ENCODE assay signal across 8 mouse cellular contexts in genomic region chr15:98608784-98609250, GRCm38 (mm10). TPM values are rescaled to one million over a fixed set of nuclear protein-coding genes. Genes with fewer than 3 reads are reported as not detected.
A peak's percentile ranks its signal among the peaks of the same experiment; 100 is the strongest.
DNase-seq lines count a peak whose midpoint lies in the region; ATAC-seq lines count a peak whose summit lies in the region.

No protein-coding gene starts in this region.

- peak; percentile 54 for ATAC-seq in forebrain, embryonic 14.5 days
- peak; percentile 44 for ATAC-seq in kidney, embryonic 15.5 days (replicated peaks; ENCODE audit: low FRiP score)
- ATAC-seq in megakaryocyte progenitor cell, adult 5-6 weeks (replicated peaks; ENCODE audit: poor library complexity): peak; percentile 11; the same call in 1 of the 2 replicates

- H3K9ac ChIP-seq in forebrain, embryonic 14.5 days (ENCODE audit: low read length): peak overlapping the region; percentile 86
- H3K9ac ChIP-seq in kidney, embryonic 15.5 days: peak overlapping the region; percentile 90

- peaks cover 10% of the 10 kb centered on the region for H3K36me3 ChIP-seq in forebrain, embryonic 14.5 days (ENCODE audit: control insufficient read depth, insufficient read depth, low read length)
- peaks cover 21% of the 10 kb centered on the region for H3K36me3 ChIP-seq in kidney, embryonic 15.5 days

- intact Hi-C loops in left cerebral cortex, postnatal 25 days (cut with DNase I): no loop called here

- DNase-seq in gastrocnemius, postnatal 10 days: peak; percentile 45
- no peak for DNase-seq in gastrocnemius, adult 8-10 months (ENCODE audit: low spot score in 2 of 2)
- DNase-seq in MN1 (ENCODE audit: low spot score): peak; percentile 59
- DNase-seq in forebrain, embryonic 14.5 days (ENCODE audit: low spot score): peak; percentile 30
- DNase-seq in thymus, postnatal 14 days: peak; percentile 66
- DNase-seq in left cerebral cortex, postnatal 25 days (ENCODE audit: low spot score in 2 of 2): no peak

- H3K4me1 ChIP-seq in forebrain, embryonic 14.5 days (ENCODE audit: control insufficient read depth, insufficient read depth, low read length): peaks cover 14% of the 10 kb centered on the region
- H3K4me1 ChIP-seq in kidney, embryonic 15.5 days: peaks cover 59% of the 10 kb centered on the region

- H3K4me3 ChIP-seq in forebrain, embryonic 14.5 days (ENCODE audit: low read depth, low read length): peak overlapping the region; percentile 75
- H3K4me3 ChIP-seq in kidney, embryonic 15.5 days (replicated peaks): peak overlapping the region; percentile 81

- peak overlapping the region; percentile 91 for H3K4me2 ChIP-seq in forebrain, embryonic 14.5 days (ENCODE audit: low read length)
- H3K4me2 ChIP-seq in kidney, embryonic 15.5 days: peak overlapping the region; percentile 93

- WGBS in forebrain, embryonic 14.5 days: 0% methylated on average over 7 of the region's 26 CpGs
- 0% methylated on average over 9 of the region's 26 CpGs for WGBS in kidney, embryonic 15.5 days

- H3K27me3 ChIP-seq in forebrain, embryonic 14.5 days (replicated peaks; ENCODE audit: control insufficient read depth, insufficient read depth, low read length): no peaks in the 10 kb centered on the region
- no peaks in the 10 kb centered on the region for H3K27me3 ChIP-seq in kidney, embryonic 15.5 days

- H3K27ac ChIP-seq in forebrain, embryonic 14.5 days (ENCODE audit: low read depth, low read length): peak overlapping the region; percentile 83
- peak overlapping the region; percentile 98 for H3K27ac ChIP-seq in kidney, embryonic 15.5 days

- H3K9me3 ChIP-seq in forebrain, embryonic 14.5 days (replicated peaks; ENCODE audit: control insufficient read depth, low read length): no peaks in the 10 kb centered on the region
- H3K9me3 ChIP-seq in kidney, embryonic 15.5 days (replicated peaks): no peaks in the 10 kb centered on the region

RNA-seq across cellular contexts. Expression of gene Adcy6, which starts 1.1 kb away (rescaled TPM):
- total RNA-seq in gastrocnemius, postnatal 10 days (2021): 10 to 100 TPM; 39.9 to 45.3 TPM
- total RNA-seq in gastrocnemius, adult 8-10 months (2022): 10 to 100 TPM; 13.4 to 21.4 (median 19.1) TPM
- polyA plus RNA-seq in forebrain, embryonic 14.5 days (2014; fragmentation: Nextera tagmentation; extraction: Ambion mirVana): 6.4 and 10.4 TPM in 2 replicates
- polyA plus RNA-seq in kidney, embryonic 15.5 days (2015; fragmentation: Nextera tagmentation; extraction: Ambion mirVana): 23.6 and 25.4 TPM in 2 replicates
- total RNA-seq in megakaryocyte progenitor cell, adult 5-6 weeks (2015): 2.2 and 3.1 TPM in 2 replicates
- total RNA-seq in megakaryocyte progenitor cell, adult 5-6 weeks (2017): 6.7 and 7.7 TPM in 2 replicates
- total RNA-seq in left cerebral cortex, postnatal 25 days (2021): 10 to 100 TPM; 51.7 to 53.7 TPM

RNA-seq across cellular contexts. Expression of gene Cacnb3, which starts 21.8 kb away (rescaled TPM):
- total RNA-seq in gastrocnemius, postnatal 10 days (2021): 10 to 100 TPM; 12.0 to 15.4 TPM
- 1 to 10 TPM in 2 of 4 experiments, under 1 TPM in 2; 0.78 to 1.1 (median 1.0) TPM for total RNA-seq in gastrocnemius, adult 8-10 months (2022)
- polyA plus RNA-seq in forebrain, embryonic 14.5 days (2014; fragmentation: Nextera tagmentation; extraction: Ambion mirVana): 75.9 and 95.4 TPM in 2 replicates
- polyA plus RNA-seq in kidney, embryonic 15.5 days (2015; fragmentation: Nextera tagmentation; extraction: Ambion mirVana): 29.8 and 36.6 TPM in 2 replicates
- not detected in 2 replicates for total RNA-seq in megakaryocyte progenitor cell, adult 5-6 weeks (2015)
- total RNA-seq in megakaryocyte progenitor cell, adult 5-6 weeks (2017): not detected in 2 replicates
- total RNA-seq in left cerebral cortex, postnatal 25 days (2021): 100 to 1,000 TPM; 277 to 286 TPM

RNA-seq across cellular contexts. Expression of gene 4930415O20Rik, which starts 38.0 kb away (rescaled TPM):
- total RNA-seq in gastrocnemius, postnatal 10 days (2021): not detected
- under 1 TPM in 1 of 4 experiments, not detected in 3; 0.63 TPM for total RNA-seq in gastrocnemius, adult 8-10 months (2022)
- polyA plus RNA-seq in forebrain, embryonic 14.5 days (2014; fragmentation: Nextera tagmentation; extraction: Ambion mirVana): not detected in 2 replicates
- 0.76 TPM in 1 of 2 replicates, not detected in the other for polyA plus RNA-seq in kidney, embryonic 15.5 days (2015; fragmentation: Nextera tagmentation; extraction: Ambion mirVana)
- total RNA-seq in megakaryocyte progenitor cell, adult 5-6 weeks (2015): not detected in 2 replicates
- total RNA-seq in megakaryocyte progenitor cell, adult 5-6 weeks (2017): not detected in 2 replicates
- not detected for total RNA-seq in left cerebral cortex, postnatal 25 days (2021)

RNA-seq across cellular contexts. Expression of gene Ccnt1, which starts 38.1 kb away (rescaled TPM):
- total RNA-seq in gastrocnemius, postnatal 10 days (2021): 10 to 100 TPM; 21.7 to 30.4 TPM
- total RNA-seq in gastrocnemius, adult 8-10 months (2022): 10 to 100 TPM; 14.3 to 19.4 (median 15.7) TPM
- 51.3 and 61.7 TPM in 2 replicates for polyA plus RNA-seq in forebrain, embryonic 14.5 days (2014; fragmentation: Nextera tagmentation; extraction: Ambion mirVana)
- 61.0 and 66.4 TPM in 2 replicates for polyA plus RNA-seq in kidney, embryonic 15.5 days (2015; fragmentation: Nextera tagmentation; extraction: Ambion mirVana)
- 47.1 and 57.8 TPM in 2 replicates for total RNA-seq in megakaryocyte progenitor cell, adult 5-6 weeks (2015)
- 54.1 and 62.5 TPM in 2 replicates for total RNA-seq in megakaryocyte progenitor cell, adult 5-6 weeks (2017)
- total RNA-seq in left cerebral cortex, postnatal 25 days (2021): 10 to 100 TPM; 45.5 to 45.9 TPM

RNA-seq across cellular contexts. Expression of gene Ddx23, which starts 53.9 kb away (rescaled TPM):
- total RNA-seq in gastrocnemius, postnatal 10 days (2021): 10 to 100 TPM; 53.6 to 57.6 TPM
- 10 to 100 TPM; 54.0 to 72.3 (median 63.4) TPM for total RNA-seq in gastrocnemius, adult 8-10 months (2022)
- 18.2 and 24.3 TPM in 2 replicates for polyA plus RNA-seq in forebrain, embryonic 14.5 days (2014; fragmentation: Nextera tagmentation; extraction: Ambion mirVana)
- polyA plus RNA-seq in kidney, embryonic 15.5 days (2015; fragmentation: Nextera tagmentation; extraction: Ambion mirVana): 23.1 and 23.7 TPM in 2 replicates
- 22.1 and 25.0 TPM in 2 replicates for total RNA-seq in megakaryocyte progenitor cell, adult 5-6 weeks (2015)
- total RNA-seq in megakaryocyte progenitor cell, adult 5-6 weeks (2017): 88.0 and 121 TPM in 2 replicates
- 10 to 100 TPM; 69.4 to 75.8 TPM for total RNA-seq in left cerebral cortex, postnatal 25 days (2021)

Comparison
In these comparisons a context has a peak if more than half of its experiments do, and no peak if none do; other contexts are left out.
1. DNase-seq: peak in gastrocnemius, postnatal 10 days (single experiment), MN1 (single experiment), forebrain, embryonic 14.5 days (single experiment) and thymus, postnatal 14 days (single experiment); none in gastrocnemius, adult 8-10 months (0 of 2) and left cerebral cortex, postnatal 25 days (0 of 2).
2. RNA of gene Cacnb3, which starts 21.8 kb away (total RNA-seq): 277 to 286 TPM in left cerebral cortex, postnatal 25 days; 12.0 to 15.4 TPM in gastrocnemius, postnatal 10 days, 0.78 to 1.1 TPM in gastrocnemius, adult 8-10 months and not detected in megakaryocyte progenitor cell, adult 5-6 weeks; every median in the first group is over 10 times any median in the second.
3. Peak in every context shown above with its lines, with median percentiles within 50 percentile points of each other: ATAC-seq.